Mouse (Mus musculus): ENCODE data around the gene Slc38a9. TPM values are rescaled to one million over a fixed set of nuclear protein-coding genes. Genes with fewer than 3 reads are reported as not detected.
A peak's percentile ranks its signal among the peaks of the same experiment; 100 is the strongest.

Slc38a9 gene
- total RNA-seq, 2 experiments from 2014 or later = 5.7 to 6.0 TPM

DNA sequence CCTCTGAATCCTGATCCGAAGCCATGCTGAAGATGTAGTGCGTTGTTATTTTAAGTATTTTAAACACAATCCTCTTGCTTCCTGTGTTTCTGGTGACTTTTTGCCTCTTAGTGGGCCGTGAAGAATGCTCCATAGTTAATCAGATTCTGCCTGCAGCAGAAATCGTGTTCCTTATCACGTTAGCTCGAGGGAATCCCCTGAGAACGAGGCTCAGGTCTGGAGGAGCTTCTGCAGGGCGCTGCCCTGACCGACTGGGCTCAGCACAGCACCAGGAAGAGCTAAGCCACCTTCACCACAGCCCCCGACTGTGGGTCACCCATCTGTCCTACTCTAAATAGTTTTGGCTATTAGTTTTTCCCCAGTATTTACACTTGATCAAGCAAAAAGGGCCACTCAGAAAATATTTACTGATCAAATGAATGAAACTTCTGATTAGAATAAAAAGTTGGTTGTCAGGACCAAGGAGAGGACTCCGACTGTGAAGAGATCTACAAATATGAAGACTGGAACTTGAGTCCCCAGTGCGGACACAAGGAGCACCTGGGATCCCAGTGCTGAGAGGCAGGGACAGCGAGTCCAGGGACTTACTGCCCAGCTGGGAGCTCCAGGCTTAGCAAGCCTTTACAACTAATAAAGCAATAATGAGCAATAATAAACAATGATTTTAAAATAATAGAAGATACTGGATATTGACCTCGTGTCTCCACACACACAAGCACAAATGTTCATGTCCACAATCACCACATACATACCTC lies 81.7 kb downstream of the Slc38a9 start:
- intact Hi-C loops (cut with DNase I) = no loop called here
- DNase-seq = no peak

- no peak for DNase-seq
- intact Hi-C loops (cut with DNase I) = no loop called here
Measured at GRCm38 (mm10) chr13:112743647-112744046, 83.1 kb downstream of the Slc38a9 start.

DNA sequence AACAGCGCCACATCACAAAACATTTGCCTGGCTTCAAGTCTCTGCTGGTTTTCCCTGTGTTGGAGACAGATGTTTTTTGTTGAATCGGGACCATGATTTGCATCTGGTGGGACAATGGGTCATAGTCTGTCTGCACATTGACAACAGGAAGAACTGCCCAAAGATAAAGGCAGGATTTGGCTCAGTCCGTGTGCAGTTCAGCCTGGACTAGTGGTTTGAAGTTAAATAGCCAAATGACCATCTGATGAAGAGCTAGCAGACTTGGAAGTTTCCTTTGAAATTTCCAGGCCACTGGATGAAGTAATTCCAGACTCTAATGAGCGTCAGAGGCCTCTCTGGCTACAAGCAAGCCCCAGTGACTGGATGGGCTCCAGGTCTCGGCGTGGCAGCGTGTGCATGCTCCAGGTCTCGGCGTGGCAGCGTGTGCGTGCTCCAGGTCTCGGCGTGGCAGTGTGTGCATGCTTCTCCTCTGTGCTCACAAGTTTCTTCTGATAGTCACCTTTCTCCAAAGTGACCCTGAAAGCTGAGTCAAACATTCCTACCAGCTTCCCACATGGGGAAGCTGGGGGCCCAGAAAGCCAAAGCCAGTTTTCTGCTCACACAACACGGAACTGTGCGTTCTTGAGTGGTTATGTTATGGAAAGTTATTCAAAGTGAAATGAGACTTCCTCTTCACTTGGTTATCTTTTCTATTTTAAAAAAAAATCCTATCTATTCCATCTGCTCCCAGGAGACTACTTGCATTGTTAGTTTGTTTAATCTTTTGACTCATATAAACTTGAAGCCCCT lies 83.7 kb downstream of the Slc38a9 start:
- intact Hi-C loops (cut with DNase I) = no loop called here
- peak in 1 of 2 experiments; percentile 54 for DNase-seq

DNA sequence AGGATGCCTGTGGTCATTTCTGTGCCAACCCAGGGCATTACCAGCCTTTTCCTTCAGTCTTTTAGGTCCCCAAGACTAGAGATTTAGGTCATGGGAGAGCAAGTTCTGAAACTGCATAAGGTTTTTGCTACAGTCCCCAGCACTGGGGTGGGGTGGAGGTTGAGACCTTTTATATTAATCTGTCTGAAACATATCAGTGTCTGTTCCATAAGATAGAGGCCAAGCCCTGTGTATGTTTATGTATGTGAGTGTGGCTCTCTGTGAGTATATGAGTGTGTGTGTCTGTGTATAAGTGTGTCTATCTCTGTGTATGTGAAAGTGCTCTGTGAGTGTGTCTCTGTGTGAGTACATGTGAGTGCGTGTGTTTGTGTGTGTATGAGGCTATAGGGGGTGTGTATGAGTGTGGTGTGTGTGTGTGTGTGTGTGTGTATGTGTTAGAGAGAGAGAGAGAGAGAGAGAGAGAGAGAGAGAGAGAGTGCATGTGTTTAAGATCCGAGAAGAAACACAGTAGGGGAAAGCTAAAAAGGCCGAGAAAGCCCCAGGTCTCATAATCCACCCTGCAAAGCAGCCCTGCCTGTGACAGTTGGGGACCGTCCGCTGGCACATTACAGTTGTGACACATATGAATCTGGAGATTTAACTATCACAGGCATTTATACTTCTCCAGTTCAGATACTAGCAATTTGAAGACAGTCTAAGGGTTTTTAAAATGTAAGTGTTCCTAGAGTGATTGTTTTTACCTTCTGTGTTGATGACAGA lies 85.6 kb downstream of the Slc38a9 start:
- DNase-seq = no peak
- intact Hi-C loops (cut with DNase I) = loop anchor here (5.0 kb wide), 1 partner anchor 56 kb away; the partner anchor contains the start of gene Plpp1

- intact Hi-C loops (cut with DNase I) = loop anchor here (5.0 kb wide), 1 partner anchor 56 kb away; the partner anchor contains the start of gene Plpp1
- no peak for DNase-seq
Measured at GRCm38 (mm10) chr13:112746695-112747055, 86.1 kb downstream of the Slc38a9 start.

- DNase-seq = no peak
- intact Hi-C loops (cut with DNase I) = loop anchor here (5.0 kb wide), 1 partner anchor 54 kb away; the partner anchor contains the start of gene Plpp1
Measured at GRCm38 (mm10) chr13:112747808-112748430, 87.4 kb downstream of the Slc38a9 start.

DNA sequence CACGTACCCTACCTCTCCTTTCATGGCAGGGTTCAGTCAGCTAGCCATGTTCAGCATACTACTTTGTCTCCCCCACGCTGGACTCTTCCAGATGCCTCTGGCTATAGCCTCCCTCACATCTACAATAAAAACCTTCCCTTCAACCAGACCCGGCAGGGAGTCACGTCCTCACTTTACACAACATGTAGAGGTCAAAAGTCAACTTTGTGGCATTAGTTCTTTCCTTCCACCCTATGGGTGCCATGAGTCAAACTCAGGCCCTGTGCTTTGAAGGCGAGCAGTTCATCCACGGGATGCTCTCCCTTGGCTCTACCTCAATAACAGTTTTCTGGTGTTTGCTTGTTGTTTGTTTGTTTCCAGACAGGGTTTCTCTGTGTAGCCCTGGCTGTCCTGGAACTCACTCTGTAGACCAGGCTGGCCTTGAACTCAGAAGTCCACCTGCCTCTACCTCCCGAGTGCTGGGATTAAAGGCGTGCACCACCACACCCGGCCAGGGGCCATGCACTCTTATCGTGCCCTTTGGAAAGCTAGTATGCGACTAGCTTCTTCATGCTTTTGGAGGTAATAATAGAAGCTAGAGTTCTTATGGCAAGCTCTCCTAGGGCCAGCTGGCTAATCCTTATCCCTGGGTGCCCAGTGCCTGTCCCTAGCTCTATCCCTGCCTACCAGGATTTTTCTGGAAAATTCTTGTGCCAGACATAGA lies 88.4 kb downstream of the Slc38a9 start:
- intact Hi-C loops (cut with DNase I) = loop anchor here (5.0 kb wide), 1 partner anchor 53 kb away; the partner anchor contains the start of gene Plpp1

DNA sequence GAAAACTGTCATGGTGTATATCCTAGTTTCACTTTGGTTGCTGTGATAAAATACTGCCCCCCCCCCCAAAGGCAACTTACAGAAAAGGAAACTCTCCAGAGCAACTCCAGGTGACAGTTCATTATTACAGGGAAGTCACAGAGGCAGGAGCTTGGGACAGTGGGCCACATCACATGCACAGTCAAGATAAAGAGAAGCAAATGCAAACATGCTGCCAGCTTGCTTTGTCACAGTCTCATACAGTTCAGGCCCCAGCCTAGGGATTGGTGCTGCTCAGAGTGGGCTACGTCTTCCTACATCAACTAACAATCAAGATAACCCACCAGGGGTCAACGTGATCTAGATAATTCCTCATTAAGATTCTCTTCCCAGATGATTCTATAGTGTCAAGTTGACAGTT lies 89.3 kb downstream of the Slc38a9 start:
- DNase-seq = no peak

More for the DNA sequence above, 88.4 kb downstream of the Slc38a9 start:
- DNase-seq = no peak

DNA sequence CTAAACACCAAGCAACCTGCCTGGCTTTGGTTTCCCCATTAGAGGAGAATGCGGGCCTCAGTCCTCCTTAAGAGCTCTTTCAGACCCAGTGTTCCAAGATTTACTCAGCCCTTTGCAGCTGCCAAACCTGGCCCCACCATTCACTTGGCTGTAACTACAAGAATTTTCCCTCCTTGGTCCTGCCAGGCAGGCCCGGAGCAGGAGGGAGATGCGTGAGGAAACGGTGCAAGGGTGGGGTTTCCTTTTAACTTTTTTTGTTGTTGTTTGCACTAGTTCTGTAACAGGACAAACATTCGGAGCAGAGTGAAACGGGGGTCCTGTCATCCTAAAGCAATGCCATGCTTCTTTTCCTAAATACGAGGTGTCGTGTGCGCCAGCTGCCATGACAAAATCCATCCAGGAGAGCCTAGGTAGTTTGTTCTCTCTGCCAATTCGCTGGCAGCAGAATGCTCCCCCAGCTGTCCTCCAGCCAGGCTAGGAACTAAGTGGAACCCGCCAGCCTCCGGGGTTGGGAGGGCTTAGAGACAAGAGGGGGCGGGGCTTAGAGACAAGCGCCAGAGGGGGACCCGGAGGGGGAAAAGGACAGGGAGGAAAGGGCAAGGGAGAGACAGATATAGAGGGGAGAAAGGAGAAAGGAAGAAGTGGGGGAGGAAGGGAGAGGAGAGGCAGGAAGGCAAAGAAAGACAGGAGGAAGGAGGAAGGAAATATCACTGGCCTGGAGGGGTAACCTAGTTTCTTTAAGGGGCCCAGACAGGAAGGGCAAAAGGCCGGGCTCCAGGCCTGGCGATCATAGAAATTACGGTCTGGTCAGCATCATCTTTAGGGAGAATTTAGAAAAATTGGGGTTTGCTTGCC lies 91.1 kb downstream of the Slc38a9 start:
- intact Hi-C loops (cut with DNase I) = no loop called here

More for the DNA sequence above, 89.3 kb downstream of the Slc38a9 start:
- intact Hi-C loops (cut with DNase I) = loop anchor here (5.0 kb wide), 1 partner anchor 52 kb away; the partner anchor contains the start of gene Plpp1

DNA sequence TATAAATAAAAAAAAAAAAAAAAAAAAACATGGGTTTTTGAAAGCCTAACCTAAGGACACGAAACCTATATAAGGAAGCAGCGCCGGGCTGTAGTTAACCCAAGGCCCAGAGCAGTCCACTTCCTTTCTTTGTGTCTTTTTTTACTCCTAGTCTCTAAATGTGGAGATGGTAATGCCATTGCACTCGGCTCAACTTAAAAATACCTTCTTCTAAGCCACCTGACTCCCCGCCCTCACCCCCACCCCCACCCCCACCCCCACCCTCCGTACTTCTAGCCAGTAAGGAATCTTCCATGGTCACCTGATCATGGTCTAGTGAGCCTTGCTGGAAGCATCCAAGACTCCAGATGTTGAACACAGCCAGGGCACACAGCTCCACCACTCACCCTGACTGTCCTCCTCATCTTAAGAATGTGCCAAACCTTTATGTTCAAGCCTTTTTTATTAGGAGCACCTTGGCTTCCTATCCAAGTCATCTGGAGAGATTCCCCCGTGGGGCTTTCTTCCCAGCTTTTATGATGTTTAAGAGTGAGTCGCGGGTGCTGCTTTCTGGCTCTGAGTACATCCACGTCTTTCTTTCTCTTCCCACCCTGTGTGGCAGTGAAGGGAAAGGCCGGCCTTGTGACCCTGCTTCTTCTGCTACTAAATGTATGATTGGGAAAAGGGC lies 91.9 kb downstream of the Slc38a9 start:
- intact Hi-C loops (cut with DNase I) = no loop called here
- DNase-seq = no peak

More for the DNA sequence above, 91.1 kb downstream of the Slc38a9 start:
- DNase-seq = peak; percentile 61 to 71

DNA sequence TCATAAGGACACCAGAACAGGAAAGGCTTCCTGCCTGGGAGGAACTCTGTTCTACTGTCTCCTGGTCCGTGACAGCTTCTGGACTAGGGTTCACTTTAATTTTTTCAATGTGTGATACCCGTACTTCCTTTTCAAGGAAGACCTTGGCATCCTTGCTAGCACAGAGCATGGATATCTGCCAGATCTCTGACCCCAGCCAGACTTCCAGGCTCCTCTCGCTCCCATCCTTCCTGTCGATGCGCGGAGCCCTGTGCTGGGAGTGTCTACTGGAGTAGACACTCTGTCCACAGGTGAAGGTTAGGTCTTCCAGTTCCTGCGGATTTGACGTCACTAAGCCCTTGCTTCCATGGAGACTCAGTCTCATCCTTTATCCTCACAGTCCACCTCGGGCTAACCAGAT lies 93.0 kb downstream of the Slc38a9 start:
- no peak for DNase-seq
- intact Hi-C loops (cut with DNase I) = no loop called here

GRCm38 (mm10) chr13:112754871-112755270 lies 94.3 kb downstream of the Slc38a9 start:
- DNase-seq = no peak
- intact Hi-C loops (cut with DNase I) = no loop called here

DNA sequence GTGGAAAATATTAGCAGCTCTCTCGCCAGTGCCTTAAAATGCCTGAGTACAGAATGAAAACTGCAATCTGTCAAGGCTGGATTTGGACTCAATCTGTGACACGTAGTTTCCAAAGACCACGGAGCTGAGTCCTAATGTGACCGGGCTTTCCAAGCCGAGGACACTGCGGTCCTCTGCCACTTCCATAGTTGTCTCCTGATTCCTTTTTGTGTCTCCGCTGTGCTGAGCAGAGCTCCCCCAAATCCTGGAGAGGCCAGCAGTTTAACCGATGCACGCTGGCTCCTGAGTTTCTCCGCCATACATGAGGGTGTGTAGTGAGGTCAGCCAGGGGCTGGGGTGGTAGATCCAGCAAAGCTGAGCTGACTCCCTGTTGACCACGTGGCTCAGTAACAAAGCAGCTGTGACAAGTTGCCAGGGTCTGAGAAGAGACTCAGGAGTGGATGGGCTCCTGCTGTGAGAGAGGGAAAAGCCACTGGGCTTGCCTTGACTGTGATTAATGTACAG lies 95.0 kb downstream of the Slc38a9 start:
- DNase-seq = no peak
- intact Hi-C loops (cut with DNase I) = no loop called here

DNA sequence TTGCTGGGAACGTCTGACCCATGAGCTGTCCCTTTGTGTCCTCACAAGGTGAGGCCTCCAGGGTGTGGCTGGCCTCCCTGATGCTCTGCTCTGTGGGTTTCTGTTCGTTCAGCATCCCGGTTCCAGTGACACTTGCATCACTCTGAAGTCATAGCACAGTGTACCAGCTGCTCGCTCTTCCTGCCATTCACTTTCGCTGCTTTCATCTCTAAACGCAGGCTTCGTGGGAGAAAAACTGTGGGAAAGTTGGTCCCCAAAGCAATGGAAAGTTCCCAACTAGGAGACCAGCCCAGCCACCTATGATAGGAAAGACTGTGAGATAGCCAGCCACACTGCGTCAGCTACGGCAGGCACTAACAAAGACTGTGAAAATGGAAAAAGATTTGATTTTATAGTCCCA lies 96.8 kb downstream of the Slc38a9 start:
- intact Hi-C loops (cut with DNase I) = no loop called here
- no peak for DNase-seq

DNA sequence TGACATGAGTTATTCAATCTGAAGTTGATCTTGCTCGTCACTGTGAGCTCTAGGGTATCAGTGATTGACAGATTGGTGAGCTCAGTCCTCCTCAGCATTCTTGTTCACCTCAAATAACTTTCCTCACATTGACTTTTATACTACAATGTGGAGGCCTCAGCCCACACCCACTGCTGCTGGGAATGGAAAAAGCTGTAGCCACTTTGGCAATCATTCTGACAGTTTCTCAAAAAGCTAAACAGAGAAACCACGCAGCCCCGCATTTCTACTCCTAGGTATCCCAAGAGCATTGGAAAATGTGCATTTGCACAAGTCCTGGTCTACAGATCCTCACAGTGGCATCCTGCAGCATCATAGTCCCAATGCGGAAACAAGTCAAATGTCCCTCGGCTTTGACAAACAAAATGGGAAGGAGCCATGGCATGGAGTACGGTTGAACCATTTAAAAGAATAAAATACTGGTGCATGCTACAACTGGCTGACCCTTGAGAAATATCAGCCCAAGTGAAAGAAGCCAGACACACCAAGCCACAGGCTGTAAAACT lies 98.1 kb downstream of the Slc38a9 start:
- intact Hi-C loops (cut with DNase I) = no loop called here

DNA sequence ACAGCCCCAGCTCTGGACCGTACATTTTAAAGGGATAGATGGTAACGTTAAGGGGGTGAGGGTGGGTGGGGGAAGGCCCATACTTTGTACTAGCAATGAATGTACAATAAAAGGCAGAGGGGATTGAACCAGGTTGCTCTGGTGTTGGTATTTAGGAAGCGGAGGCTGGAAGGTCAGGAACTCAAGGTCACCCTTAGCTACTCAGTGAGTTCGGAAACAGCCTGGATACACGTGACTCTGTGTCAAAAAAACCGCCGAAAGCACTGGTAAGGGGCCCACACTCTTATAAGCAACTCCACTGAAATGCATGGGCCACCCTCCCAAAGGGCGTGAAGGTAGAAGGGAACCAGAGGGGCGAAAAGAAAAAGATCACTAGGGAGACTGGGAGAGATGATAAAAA lies 98.8 kb downstream of the Slc38a9 start:
- intact Hi-C loops (cut with DNase I) = no loop called here
- no peak for DNase-seq

More for the DNA sequence above, 98.1 kb downstream of the Slc38a9 start:
- no peak for DNase-seq

DNA sequence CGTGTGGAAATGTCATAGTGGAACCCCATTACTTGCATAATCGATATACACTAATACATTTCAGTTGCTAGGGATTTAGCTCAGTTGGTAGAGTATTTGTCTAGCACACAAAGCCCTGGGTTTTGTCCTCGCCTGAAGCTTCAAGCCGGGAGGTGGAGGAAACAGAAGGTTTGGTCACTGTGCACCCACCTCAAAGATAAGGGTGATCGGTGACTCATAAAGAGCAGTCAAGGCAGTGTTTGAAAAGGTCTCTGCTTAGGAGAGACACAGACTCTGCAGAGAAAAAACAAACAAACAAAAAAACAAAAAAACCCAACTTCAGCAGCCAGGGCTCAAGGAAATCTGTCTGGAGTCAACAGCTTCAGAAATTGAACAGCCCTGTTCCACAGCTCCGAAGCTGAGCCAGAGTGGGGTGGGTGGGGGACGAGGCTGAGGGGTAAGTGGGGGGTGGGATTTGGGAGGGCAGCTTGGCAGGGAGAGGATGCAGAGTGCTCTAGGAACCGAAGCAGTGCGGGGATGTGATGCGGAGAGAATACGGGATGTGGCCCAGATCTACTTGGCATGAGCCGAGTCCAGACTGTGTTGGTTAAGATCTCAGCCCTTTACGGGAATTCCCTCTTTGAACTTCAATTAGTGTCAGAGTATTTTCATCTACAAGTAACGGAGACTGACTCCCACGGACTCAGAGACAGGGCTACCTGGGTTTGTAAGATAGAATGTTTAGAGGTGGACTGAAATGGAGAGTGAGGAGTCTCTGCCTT lies 99.4 kb downstream of the Slc38a9 start:
- intact Hi-C loops (cut with DNase I) = no loop called here
- DNase-seq = no peak
